Mouse (Mus musculus): Measurements from ENCODE around the gene Ccdc40. TPM values are rescaled to one million over a fixed set of nuclear protein-coding genes. Genes with fewer than 3 reads are reported as not detected.
"Not testable (repeated sequence)": the region's sequence is repeated elsewhere in the genome, so short reads cannot be mapped to it uniquely, and the experiment has no call there.

The Ccdc40 gene
- total RNA-seq, 2 experiments from 2014 or later = 2.0 to 2.6 TPM

DNA sequence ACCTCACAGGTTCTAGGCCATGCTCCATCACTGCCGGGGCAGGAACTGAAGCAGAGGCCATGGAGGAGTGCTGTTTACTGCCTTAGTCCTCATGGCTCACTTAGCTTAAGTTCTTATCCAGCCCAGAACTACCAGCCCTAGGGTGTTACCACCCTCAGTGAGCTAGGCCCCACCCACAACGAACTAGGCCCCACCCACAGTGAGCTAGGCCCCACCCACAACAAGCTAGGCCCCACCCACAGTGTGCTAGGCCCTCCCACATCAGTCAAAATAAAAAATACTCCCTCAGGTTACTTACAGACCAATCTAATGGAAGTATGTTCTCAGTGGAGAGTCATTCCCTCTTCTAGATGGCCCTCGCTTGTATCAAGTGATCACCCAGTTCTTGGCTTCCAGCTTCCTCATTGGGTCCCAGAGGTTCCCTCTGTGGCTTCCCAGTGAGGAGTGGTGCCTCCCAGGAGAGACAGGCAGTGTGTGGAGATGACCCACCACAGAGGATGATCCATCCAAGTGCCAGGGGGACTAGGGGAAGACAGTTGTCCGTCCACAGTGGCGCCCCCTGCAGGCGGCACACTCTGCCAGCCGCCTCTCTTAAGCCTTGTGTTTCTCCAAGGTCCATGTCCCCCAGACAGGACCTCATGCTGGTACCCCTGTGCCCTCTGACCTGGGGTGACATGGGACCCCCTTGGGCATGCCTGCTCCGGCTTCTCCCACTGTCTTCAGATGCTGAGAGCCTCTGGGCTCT is 45.0 kb downstream of the Ccdc40 start:
- DNase-seq (ENCODE audit: low spot score in 2 of 2) = no peak

GRCm38 (mm10) chr11:119281030-119281429 is 52.7 kb downstream of the Ccdc40 start:
- no peak for DNase-seq (ENCODE audit: low spot score in 2 of 2)

DNA sequence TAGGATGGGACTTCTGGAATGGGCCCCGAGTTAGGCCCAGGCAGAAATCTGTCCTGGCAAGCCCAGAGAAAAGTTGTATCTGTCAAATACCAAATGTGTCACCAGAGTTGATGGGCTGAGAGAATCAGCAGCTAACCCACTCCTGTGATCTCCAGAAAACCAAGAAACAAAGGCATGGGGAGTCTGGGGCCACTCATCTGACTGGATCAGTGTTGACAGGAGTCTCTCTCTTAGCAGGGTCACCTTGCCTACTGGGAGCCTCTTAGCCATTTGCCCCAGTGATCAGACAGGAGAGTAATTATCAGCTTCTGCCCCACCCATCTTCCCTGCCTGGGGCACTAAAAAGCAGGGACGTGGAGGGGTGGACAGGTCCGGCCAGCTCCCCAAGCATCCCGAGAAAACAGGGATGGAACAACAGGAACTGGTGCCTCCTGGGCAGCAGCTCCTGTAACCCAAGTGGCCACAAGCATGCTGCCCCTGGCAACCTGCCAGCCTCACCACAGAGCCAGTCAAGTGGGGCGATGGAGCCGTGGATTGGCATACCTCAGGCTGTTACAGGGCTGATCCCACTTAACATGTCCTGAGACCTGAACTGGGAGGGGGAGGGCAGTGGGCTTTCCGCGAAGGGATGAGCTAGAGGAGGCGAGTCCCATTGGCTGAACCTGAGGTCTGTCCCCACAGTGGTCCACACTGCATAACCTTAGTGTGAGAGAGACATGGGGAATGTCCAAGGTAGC is 57.6 kb downstream of the Ccdc40 start:
- no peak for DNase-seq (ENCODE audit: low spot score in 2 of 2)

- no peak for DNase-seq (ENCODE audit: low spot score in 2 of 2)
These were observed 59.0 kb downstream of the Ccdc40 start for GRCm38 (mm10) chr11:119287207-119287992.

DNA sequence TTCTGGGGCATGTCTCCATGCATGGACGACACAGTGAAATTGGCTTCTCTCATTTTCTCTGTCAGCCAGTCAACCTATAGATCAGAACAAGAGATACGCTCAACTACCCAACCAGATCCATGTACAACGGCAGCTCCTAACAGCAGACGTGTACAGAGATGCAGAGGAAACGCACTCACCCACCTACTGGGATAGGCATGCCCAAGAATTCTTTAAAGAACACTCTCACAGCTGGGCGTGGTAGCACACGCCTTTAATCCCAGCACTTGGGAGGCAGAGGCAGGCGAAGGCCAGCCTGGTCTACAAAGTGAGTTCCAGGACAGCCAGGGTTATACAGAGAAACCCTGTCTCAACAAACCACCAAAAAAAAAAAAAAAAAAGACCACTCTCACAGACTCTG is 64.5 kb downstream of the Ccdc40 start:
- DNase-seq (ENCODE audit: low spot score in 2 of 2) = not testable (repeated sequence)

GRCm38 (mm10) chr11:119297996-119298395 is 69.6 kb downstream of the Ccdc40 start:
- no peak for DNase-seq (ENCODE audit: low spot score in 2 of 2)

GRCm38 (mm10) chr11:119298917-119299316 is 70.5 kb downstream of the Ccdc40 start:
- DNase-seq (ENCODE audit: low spot score in 2 of 2) = no peak

- peak; percentile 91 to 93 for DNase-seq (ENCODE audit: low spot score in 2 of 2)
These were observed 71.2 kb downstream of the Ccdc40 start, which contains the start of gene Eif4a3 for GRCm38 (mm10) chr11:119299391-119300245. TSS of gene Eif4a3 (minus strand) at chr11:119300089.

GRCm38 (mm10) chr11:119300246-119300935 is 72.0 kb downstream of the Ccdc40 start:
- no peak for DNase-seq (ENCODE audit: low spot score in 2 of 2)

DNA sequence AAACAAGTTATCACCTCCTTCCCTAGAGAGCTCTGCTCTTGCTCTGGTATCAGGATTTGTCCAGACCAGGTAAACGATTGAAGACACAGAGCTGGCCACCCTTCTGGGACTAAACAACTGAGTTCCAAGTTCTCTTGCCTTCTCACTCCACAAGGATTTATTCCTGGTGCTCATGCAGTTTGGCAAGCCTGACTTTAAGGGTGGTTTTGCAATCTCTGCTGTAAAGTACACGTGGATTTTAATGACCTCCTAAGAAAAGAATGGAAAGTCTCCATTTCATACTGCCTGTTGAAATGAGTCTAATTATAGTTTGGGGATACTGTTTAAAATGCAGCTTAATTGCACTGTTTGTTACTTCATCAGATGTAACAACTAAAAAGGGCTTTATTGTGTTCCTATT is 72.6 kb downstream of the Ccdc40 start:
- DNase-seq (ENCODE audit: low spot score in 2 of 2) = no peak

- DNase-seq (ENCODE audit: low spot score in 2 of 2) = no peak
These were observed 76.7 kb downstream of the Ccdc40 start for GRCm38 (mm10) chr11:119304904-119305712.

DNA sequence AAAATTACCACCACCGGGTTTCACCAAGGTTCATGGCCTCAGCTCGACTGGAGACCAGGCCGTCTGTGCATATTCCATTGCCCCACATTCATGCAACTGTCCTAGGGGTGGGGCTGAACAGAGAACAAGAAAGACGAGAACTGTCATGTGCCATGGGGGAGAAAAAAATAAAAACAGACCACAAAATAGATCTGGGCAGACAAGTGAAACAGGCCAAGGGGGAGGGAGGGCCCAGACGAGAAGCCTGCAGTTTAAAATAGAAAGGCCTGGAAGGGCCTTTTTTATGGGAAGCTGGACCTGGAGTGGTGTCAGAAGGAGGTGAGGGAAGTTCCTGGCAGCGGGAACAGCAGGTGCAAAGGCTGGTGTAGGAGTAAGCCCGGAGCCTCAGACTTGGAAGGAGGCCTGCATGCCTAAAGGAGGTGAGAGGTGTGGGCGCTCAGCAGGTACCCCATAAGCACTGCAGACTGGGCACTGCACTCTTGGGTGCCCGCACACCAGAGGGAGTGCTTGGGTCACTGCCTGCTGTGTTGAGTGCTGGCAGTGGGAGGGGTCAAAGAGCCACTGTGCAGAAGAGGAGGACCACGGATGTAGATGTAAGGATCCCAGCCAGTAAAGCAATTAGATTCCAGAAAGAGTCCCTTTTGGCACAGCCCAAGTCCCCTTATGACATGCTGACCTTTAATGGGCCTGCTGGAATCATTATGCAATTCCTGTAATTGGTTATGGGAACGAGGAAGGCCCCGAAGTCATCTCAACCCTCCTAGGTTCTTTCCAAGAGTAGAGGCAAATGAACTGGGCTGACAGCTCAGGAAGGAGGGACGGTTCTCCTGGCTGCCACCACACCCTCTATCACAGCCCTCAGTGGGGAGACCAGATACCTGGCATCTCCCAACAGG is 78.6 kb downstream of the Ccdc40 start:
- DNase-seq (ENCODE audit: low spot score in 2 of 2) = no peak

GRCm38 (mm10) chr11:119307658-119307867 is 79.2 kb downstream of the Ccdc40 start, which contains the start of gene Card14:
TSS of gene Card14 (plus strand) at chr11:119307768.
- DNase-seq (ENCODE audit: low spot score in 2 of 2) = no peak

GRCm38 (mm10) chr11:119307916-119308315 is 79.5 kb downstream of the Ccdc40 start:
- no peak for DNase-seq (ENCODE audit: low spot score in 2 of 2)

DNA sequence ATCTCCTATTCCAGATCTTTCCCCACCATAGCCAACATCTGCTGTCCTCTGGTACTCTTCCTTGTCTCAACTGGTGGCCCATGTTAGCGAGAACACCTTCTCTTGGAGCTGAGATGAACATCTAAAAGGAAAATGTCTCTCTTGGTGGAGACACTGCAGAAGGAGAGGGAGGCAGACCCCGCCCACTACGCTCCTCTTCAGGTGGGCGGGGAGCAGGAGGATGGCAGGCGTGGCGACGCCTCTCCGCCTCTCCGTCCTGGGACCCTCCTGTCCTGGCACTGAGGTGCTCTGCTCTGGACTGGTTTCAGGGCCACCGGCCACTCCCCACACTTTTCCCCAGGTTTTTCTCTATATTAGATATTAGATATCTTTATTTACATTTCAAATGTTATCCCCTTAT is 82.2 kb downstream of the Ccdc40 start:
- no peak for DNase-seq (ENCODE audit: low spot score in 2 of 2)

GRCm38 (mm10) chr11:119314252-119314936 is 86.0 kb downstream of the Ccdc40 start:
- no peak for DNase-seq (ENCODE audit: low spot score in 2 of 2)

All from adrenal gland, postnatal 4 days (tissue).